26 mouse cellular contexts compared by ENCODE assay signal in the genomic region with DNA sequence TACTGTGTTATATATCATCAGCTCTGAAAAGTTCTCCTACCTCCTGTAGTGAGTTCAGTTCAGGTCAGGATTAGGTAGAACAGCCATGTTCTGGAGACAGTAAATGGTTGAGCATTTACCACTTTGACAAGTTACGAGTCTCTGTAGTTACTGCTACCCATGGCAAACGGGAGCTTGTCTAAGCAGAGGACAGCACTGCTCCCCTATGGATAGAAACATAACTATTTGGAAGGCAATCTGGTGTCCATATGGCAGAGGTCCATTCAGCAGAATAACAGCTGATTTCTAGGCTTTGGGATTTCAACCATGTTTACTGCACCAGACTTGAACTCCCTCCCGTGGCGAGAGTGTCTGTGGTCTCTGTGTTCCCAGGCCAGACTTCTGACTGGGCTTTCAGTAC. TPM values are rescaled to one million over a fixed set of nuclear protein-coding genes. Genes with fewer than 3 reads are reported as not detected.
DNase-seq lines count a peak whose midpoint lies in the region; ATAC-seq and TF ChIP-seq lines count a peak whose summit lies in the region.
"Had no signal": no experiment of that assay in that cellular context is flagged by ENCODE, and none has a peak within 500 bp of the region (broad histone marks: within the 10 kb centered on the region; RNA-seq: fewer than 3 reads in every experiment).

No protein-coding gene starts in this region.

- no peaks in the 10 kb centered on the region for H3K27me3 ChIP-seq in midbrain, embryonic 11.5 days (ENCODE audit: control insufficient read depth, insufficient read depth, low read length)
- H3K27me3 ChIP-seq in midbrain, postnatal 0 days (ENCODE audit: insufficient read depth, low read length), result no peaks in the 10 kb centered on the region
- H3K27me3 ChIP-seq in intestine, embryonic 15.5 days (replicated peaks), result no peaks in the 10 kb centered on the region
- H3K27me3 ChIP-seq: forebrain, embryonic 13.5 days; heart, embryonic 12.5 days; hindbrain, embryonic 12.5 days; liver, embryonic 12.5 days; midbrain, embryonic 12.5 days had no signal

- peaks cover 4% of the 10 kb centered on the region; the same call in 1 of the 2 replicates for H3K36me3 ChIP-seq in midbrain, embryonic 11.5 days (ENCODE audit: control insufficient read depth, insufficient read depth, low read length)
- H3K36me3 ChIP-seq in midbrain, postnatal 0 days (ENCODE audit: insufficient read depth, low read length), result peaks cover 7% of the 10 kb centered on the region
- no peaks in the 10 kb centered on the region for H3K36me3 ChIP-seq in intestine, embryonic 15.5 days

- TF ChIP-seq CTCF in midbrain, postnatal 0 days (IDR thresholded peaks at IDR 0.05), result no peak

- H3K4me1 ChIP-seq in midbrain, embryonic 11.5 days (ENCODE audit: control insufficient read depth, insufficient read depth, low read length), result no peaks in the 10 kb centered on the region
- H3K4me1 ChIP-seq in midbrain, postnatal 0 days (ENCODE audit: insufficient read depth, low read length), result no peaks in the 10 kb centered on the region
- H3K4me1 ChIP-seq in intestine, embryonic 15.5 days (replicated peaks), result no peaks in the 10 kb centered on the region
- H3K4me1 ChIP-seq: forebrain, embryonic 13.5 days; hindbrain, embryonic 12.5 days; midbrain, embryonic 12.5 days had no signal

- DNase-seq in midbrain, embryonic 11.5 days (ENCODE audit: low spot score, missing footprints), result peak; percentile 66
- DNase-seq in midbrain, postnatal 0 days (ENCODE audit: low spot score), result no peak
- DNase-seq in cerebellum, adult 11-12 months, result peak; percentile 39
- peak; percentile 57 for DNase-seq in cerebellum, adult 9-11 months
- DNase-seq in spleen, postnatal 10 days (ENCODE audit: low spot score in 2 of 2), result no peak
- DNase-seq in c-Kit-positive CD71-positive TER-119-positive erythroid progenitor cells, embryonic 14.5 days (ENCODE audit: low spot score), result no peak
- DNase-seq: adrenal gland, postnatal 10 days; gastrocnemius, postnatal 14 days; heart, adult 18-20 months; heart, postnatal 10 days; kidney, adult 2 months; layer of hippocampus, adult 9-11 months; lung, adult 18-20 months; lung, postnatal 10 days; right cerebral cortex, adult 18-20 months; right cerebral cortex, postnatal 4 days; thymus, adult 18-20 months; thymus, postnatal 36 days had no signal

- H3K27ac ChIP-seq in midbrain, embryonic 11.5 days (ENCODE audit: low read depth, low read length), result no peak overlapping the region
- H3K27ac ChIP-seq in midbrain, postnatal 0 days (ENCODE audit: low read depth, low read length), result no peak overlapping the region
- H3K27ac ChIP-seq in intestine, embryonic 15.5 days, result no peak overlapping the region
- H3K27ac ChIP-seq: forebrain, embryonic 13.5 days; hindbrain, embryonic 12.5 days; kidney, postnatal 0 days; midbrain, embryonic 12.5 days had no signal

- no peaks in the 10 kb centered on the region for H3K9me3 ChIP-seq in midbrain, embryonic 11.5 days (ENCODE audit: control insufficient read depth, low read length)
- H3K9me3 ChIP-seq in midbrain, postnatal 0 days (ENCODE audit: low read length), result no peaks in the 10 kb centered on the region
- H3K9me3 ChIP-seq in intestine, embryonic 15.5 days, result no peaks in the 10 kb centered on the region
- H3K9me3 ChIP-seq: forebrain, embryonic 13.5 days; heart, embryonic 12.5 days; hindbrain, embryonic 12.5 days; liver, embryonic 12.5 days; midbrain, embryonic 12.5 days had no signal

- H3K4me2 ChIP-seq in midbrain, embryonic 11.5 days, result no peak overlapping the region
- no peak overlapping the region for H3K4me2 ChIP-seq in midbrain, postnatal 0 days (ENCODE audit: low read depth, low read length, poor library complexity, severe bottlenecking)
- H3K4me2 ChIP-seq in intestine, embryonic 15.5 days (replicated peaks), result no peak overlapping the region
- H3K4me2 ChIP-seq: forebrain, embryonic 13.5 days; heart, embryonic 12.5 days; hindbrain, embryonic 12.5 days; midbrain, embryonic 12.5 days had no signal

- H3K4me3 ChIP-seq in midbrain, embryonic 11.5 days (ENCODE audit: low read depth, low read length), result no peak overlapping the region
- H3K4me3 ChIP-seq in midbrain, postnatal 0 days (ENCODE audit: low read depth, low read length), result no peak overlapping the region
- no peak overlapping the region for H3K4me3 ChIP-seq in intestine, embryonic 15.5 days (replicated peaks)
- H3K4me3 ChIP-seq: forebrain, embryonic 13.5 days; heart, embryonic 12.5 days; hindbrain, embryonic 12.5 days; liver, embryonic 12.5 days; midbrain, embryonic 12.5 days had no signal

- no peak overlapping the region for H3K9ac ChIP-seq in midbrain, embryonic 11.5 days (ENCODE audit: low read length)
- H3K9ac ChIP-seq in midbrain, postnatal 0 days (replicated peaks; ENCODE audit: low read length, poor library complexity, severe bottlenecking), result no peak overlapping the region
- no peak overlapping the region for H3K9ac ChIP-seq in intestine, embryonic 15.5 days
- H3K9ac ChIP-seq: forebrain, embryonic 13.5 days; heart, embryonic 12.5 days; hindbrain, embryonic 12.5 days; midbrain, embryonic 12.5 days had no signal

- ATAC-seq in midbrain, embryonic 11.5 days (ENCODE audit: low FRiP score), result no peak
- ATAC-seq in midbrain, postnatal 0 days (ENCODE audit: low FRiP score), result no peak
- no peak for ATAC-seq in intestine, embryonic 15.5 days
- ATAC-seq: forebrain, embryonic 13.5 days; inflammation-experienced regulatory T-cells, adult 6 months; liver, embryonic 12.5 days had no signal

- 92% methylated on average over 4 of the region's 4 CpGs for WGBS in midbrain, embryonic 11.5 days
- 87% methylated on average over 4 of the region's 4 CpGs for WGBS in midbrain, postnatal 0 days
- WGBS in intestine, embryonic 15.5 days, result 81% methylated on average over 4 of the region's 4 CpGs

RNA-seq across cellular contexts. Expression of a gene that starts 23.6 kb away (rescaled TPM):
- 9.9 and 10.1 TPM in 2 replicates for polyA plus RNA-seq in midbrain, embryonic 11.5 days (2014; fragmentation: Nextera tagmentation; extraction: Ambion mirVana)
- total RNA-seq in midbrain, postnatal 0 days (2014; rRNA removed), result 13.9 and 16.7 TPM in 2 replicates
- polyA plus RNA-seq in midbrain, postnatal 0 days (2015; fragmentation: Nextera tagmentation; extraction: Ambion mirVana), result 5.9 and 9.6 TPM in 2 replicates
- 8.9 TPM in 2 replicates for polyA plus RNA-seq in intestine, embryonic 15.5 days (2015; fragmentation: Nextera tagmentation; extraction: Ambion mirVana)

Comparison
In these comparisons a context has a peak if more than half of its experiments do, and no peak if none do; other contexts are left out.
1. DNase-seq: peak in midbrain, embryonic 11.5 days (single experiment), cerebellum, adult 11-12 months (single experiment) and cerebellum, adult 9-11 months (single experiment); none in midbrain, postnatal 0 days (single experiment), spleen, postnatal 10 days (0 of 2) and c-Kit-positive CD71-positive TER-119-positive erythroid progenitor cells, embryonic 14.5 days (single experiment).